Mouse (Mus musculus): ENCODE results near the gene Usp27x. TPM values are rescaled to one million over a fixed set of nuclear protein-coding genes. Genes with fewer than 3 reads are reported as not detected.

Gene Usp27x
- 0.78 and 1.1 TPM in 2 replicates for polyA plus RNA-seq (2015; fragmentation: Nextera tagmentation; extraction: Ambion mirVana)

DNA sequence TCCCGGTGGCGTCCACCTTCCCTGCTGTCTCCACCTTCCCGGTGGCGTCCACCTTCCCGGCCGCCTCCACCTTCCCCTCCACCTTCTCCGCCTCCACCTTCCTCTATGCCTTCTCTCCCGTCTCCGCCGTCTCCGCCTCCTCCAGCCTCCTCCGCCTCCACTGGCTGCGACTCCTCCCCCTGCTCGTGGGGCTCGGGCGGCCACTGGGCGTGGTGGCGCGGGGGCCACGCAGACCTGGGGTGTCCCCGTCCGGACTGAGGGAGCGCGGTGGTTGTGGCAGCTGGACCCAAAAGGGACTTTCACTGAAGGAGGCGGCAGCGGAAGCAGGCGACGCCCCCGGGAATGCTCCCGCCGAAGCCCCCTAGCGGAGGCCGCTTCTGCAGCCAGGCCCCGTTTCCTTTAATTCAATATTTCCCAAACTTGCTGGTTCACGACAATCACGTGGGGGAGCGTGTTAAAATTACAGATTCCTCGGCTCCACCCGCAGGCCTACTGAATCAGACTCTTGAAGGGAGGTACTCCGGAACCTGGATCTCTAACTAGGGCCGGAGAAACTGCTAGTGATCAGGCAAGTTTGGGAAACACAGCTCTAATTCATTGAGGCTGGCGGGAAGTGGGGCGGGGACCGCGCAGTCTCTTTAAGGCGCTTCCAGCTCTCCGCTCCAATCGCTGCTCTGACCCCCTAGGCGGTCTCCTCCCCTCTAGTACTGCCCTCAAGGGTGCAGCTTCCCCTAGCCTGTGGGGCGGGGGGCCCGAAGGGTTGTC, at the start of gene Usp27x:
Usp27x (minus strand) TSS at position 115 of the 765 bp plus-strand sequence.
- no peaks in the 10 kb centered on the region for H3K36me3 ChIP-seq
- H3K4me2 ChIP-seq: peak within 1 kb of the TSS; percentile 84
- peaks cover 5% of the 10 kb centered on the region; the same call in 1 of the 2 replicates for H3K4me1 ChIP-seq
- 15% methylated on average over 48 of the region's 51 CpGs for WGBS
- ATAC-seq (replicated peaks; ENCODE audit: low FRiP score): peak; percentile 96
- no peaks in the 10 kb centered on the region for H3K27me3 ChIP-seq
- H3K9ac ChIP-seq: peak within 1 kb of the TSS; percentile 57
- H3K4me3 ChIP-seq (replicated peaks): peak within 1 kb of the TSS; percentile 62
- no peaks in the 10 kb centered on the region for H3K9me3 ChIP-seq (replicated peaks)
- peak within 1 kb of the TSS; percentile 91 for H3K27ac ChIP-seq

DNA sequence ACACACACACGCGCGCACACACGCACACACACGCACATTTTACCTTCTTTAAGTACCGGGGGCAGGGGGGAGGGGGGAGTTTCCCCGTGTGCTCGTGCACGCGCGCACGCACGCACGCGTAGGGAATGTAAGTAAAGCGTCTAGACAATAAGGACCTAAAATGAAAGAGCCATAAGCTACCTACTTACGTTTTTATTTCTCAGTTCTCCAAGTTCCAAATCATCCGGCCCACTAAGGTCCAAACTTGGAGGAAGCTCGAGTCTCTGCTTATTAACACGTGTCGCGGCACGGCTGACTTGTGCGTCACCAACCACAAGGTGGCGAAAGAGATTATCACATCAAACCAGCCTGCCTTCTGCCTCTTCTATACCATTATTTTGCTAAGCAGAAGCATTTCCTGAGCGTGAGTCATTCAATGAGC, 47.1 kb upstream of the Usp27x start:
- H3K9me3 ChIP-seq (replicated peaks): no peaks in the 10 kb centered on the region
- 0 out of 2 replicates have a peak, but pooled peaks cover 2% of the 10 kb centered on the region for H3K4me1 ChIP-seq
- peak overlapping the region; percentile 55 for H3K4me3 ChIP-seq (replicated peaks)
- H3K27ac ChIP-seq: no peak overlapping the region
- no peaks in the 10 kb centered on the region for H3K36me3 ChIP-seq
- peak overlapping the region; percentile 64 for H3K4me2 ChIP-seq
- ATAC-seq (replicated peaks; ENCODE audit: low FRiP score): peak; percentile 86
- 20% methylated on average over 26 of the region's 26 CpGs for WGBS
- H3K9ac ChIP-seq: peak overlapping the region; percentile 49
- H3K27me3 ChIP-seq: no peaks in the 10 kb centered on the region

DNA sequence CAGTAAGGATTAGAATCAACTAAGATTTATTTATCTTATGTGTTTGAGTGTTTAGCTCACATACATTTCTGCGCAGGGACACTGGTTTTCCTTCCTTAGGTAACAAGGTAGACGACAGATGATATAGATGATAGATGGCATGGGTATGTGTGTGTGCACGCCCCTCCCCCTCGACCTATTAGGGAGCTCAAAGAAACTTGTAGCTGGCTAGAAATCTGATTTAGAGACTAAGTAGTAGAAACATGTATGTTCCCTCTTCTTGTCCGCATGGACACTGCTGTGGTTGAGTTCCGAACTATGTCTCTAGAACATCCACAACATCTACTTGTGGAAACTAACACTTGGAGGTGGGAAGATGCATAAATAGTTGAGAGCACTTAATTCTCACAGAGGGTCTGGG, 46.5 kb upstream of the Usp27x start:
- H3K4me3 ChIP-seq (replicated peaks): peak overlapping the region; percentile 55
- 0 out of 2 replicates have a peak, but pooled peaks cover 2% of the 10 kb centered on the region for H3K4me1 ChIP-seq
- H3K36me3 ChIP-seq: no peaks in the 10 kb centered on the region
- WGBS: 63% methylated on average over 6 of the region's 6 CpGs
- H3K27me3 ChIP-seq: no peaks in the 10 kb centered on the region
- H3K9ac ChIP-seq: peak overlapping the region; percentile 49
- peak overlapping the region; percentile 64 for H3K4me2 ChIP-seq
- no peaks in the 10 kb centered on the region for H3K9me3 ChIP-seq (replicated peaks)
- no peak for ATAC-seq (replicated peaks; ENCODE audit: low FRiP score)
- H3K27ac ChIP-seq: no peak overlapping the region

DNA sequence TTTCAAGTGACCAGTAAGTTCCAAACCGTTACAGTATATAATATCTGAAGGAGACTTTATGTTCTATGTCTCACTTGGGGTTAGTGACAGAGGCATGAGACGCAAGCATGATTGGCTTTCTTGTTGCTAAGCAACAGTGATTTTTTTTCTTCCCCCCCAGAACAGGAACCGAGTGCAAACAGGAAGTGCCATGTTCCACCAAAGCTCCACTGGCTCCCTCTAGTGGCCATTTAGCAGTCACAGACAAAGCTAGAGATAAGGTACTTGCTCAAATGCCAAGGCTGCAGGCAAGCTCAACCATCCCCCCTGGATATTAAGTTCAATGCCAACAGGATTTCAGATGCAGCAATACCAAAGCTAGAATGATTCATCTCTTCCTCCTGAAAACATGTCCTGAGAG, 45.4 kb upstream of the Usp27x start:
- no peaks in the 10 kb centered on the region for H3K36me3 ChIP-seq
- WGBS: 27% methylated on average over 3 of the region's 3 CpGs
- no peaks in the 10 kb centered on the region for H3K27me3 ChIP-seq
- peak overlapping the region; percentile 30 for H3K4me2 ChIP-seq
- H3K4me3 ChIP-seq (replicated peaks): no peak overlapping the region
- no peak overlapping the region; the same call in 1 of the 2 replicates for H3K27ac ChIP-seq
- H3K9ac ChIP-seq: no peak overlapping the region
- no peaks in the 10 kb centered on the region for H3K9me3 ChIP-seq (replicated peaks)
- H3K4me1 ChIP-seq: 0 out of 2 replicates have a peak, but pooled peaks cover 2% of the 10 kb centered on the region
- ATAC-seq (replicated peaks; ENCODE audit: low FRiP score): peak; percentile 66; the same call in 1 of the 2 replicates

DNA sequence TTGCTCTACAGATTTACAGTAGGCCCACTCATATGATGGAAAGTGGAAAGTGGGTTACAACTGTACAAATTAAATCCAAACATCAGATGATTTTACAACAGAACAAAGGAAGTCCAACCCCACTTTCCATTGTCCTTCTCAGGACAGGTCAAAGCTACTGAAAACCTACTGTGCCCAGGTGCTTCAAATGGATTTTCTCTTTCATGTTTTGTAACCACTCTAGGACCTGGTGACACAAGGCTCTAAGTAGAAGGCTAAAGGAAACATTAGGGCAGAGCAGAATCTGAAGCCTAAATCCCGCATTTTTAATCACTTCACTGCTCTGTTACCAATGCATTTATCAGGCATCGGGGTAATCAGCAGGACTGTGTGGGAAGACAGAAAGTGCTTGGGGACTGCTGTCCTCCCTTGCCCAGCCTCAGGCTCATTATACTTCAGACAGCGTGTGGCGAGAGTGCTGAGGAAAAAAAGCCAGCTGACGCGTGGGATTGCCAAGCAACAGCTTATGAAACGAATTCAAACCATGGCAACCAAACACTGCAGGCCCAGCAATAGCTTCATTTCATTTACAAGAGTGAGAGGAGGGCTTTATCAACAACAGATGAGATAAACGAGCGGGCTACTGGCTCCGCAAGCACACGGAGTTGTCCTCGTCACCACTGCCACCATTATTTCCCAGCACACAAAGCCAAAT, 40.7 kb upstream of the Usp27x start:
- ATAC-seq (replicated peaks; ENCODE audit: low FRiP score): no peak
- no peak overlapping the region for H3K4me3 ChIP-seq (replicated peaks)
- 0 out of 2 replicates have a peak, but pooled peaks cover 1% of the 10 kb centered on the region for H3K4me1 ChIP-seq
- no peak overlapping the region for H3K9ac ChIP-seq
- H3K9me3 ChIP-seq (replicated peaks): no peaks in the 10 kb centered on the region
- H3K27ac ChIP-seq: no peak overlapping the region
- no peak overlapping the region for H3K4me2 ChIP-seq
- 75% methylated on average over 12 of the region's 12 CpGs for WGBS
- H3K36me3 ChIP-seq: no peaks in the 10 kb centered on the region
- no peaks in the 10 kb centered on the region for H3K27me3 ChIP-seq

DNA sequence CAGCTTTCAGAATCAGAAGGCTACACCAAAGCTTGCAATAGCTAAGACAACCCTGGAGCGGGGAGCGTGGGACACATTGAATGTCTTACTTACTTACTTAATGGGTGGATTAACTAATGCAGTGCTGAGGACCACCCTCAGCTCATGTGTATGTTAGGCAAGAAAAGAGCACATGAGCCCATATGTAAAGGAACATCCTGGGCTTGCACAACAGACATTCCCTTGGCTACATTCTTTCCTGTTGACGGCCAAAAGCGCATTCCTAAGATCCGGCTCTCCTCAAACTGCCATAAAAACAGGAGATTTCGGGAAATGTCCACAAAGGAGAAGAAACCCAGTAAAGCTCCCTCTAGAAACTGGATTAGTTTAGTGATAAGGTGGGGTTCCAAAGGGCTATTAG, 39.7 kb upstream of the Usp27x start:
- Histone ChIP-seq H3K4me3 (replicated peaks) (no peak overlapping the region), H3K9me3 (replicated peaks) (no peaks in the 10 kb centered on the region), H3K9ac (no peak overlapping the region), H3K27ac (no peak overlapping the region), H3K4me1 (no peaks in the 10 kb centered on the region), H3K36me3 (no peaks in the 10 kb centered on the region), H3K27me3 (no peaks in the 10 kb centered on the region), H3K4me2 (no peak overlapping the region)
- no peak for ATAC-seq (replicated peaks; ENCODE audit: low FRiP score)
- 86% methylated on average over 6 of the region's 6 CpGs for WGBS

DNA sequence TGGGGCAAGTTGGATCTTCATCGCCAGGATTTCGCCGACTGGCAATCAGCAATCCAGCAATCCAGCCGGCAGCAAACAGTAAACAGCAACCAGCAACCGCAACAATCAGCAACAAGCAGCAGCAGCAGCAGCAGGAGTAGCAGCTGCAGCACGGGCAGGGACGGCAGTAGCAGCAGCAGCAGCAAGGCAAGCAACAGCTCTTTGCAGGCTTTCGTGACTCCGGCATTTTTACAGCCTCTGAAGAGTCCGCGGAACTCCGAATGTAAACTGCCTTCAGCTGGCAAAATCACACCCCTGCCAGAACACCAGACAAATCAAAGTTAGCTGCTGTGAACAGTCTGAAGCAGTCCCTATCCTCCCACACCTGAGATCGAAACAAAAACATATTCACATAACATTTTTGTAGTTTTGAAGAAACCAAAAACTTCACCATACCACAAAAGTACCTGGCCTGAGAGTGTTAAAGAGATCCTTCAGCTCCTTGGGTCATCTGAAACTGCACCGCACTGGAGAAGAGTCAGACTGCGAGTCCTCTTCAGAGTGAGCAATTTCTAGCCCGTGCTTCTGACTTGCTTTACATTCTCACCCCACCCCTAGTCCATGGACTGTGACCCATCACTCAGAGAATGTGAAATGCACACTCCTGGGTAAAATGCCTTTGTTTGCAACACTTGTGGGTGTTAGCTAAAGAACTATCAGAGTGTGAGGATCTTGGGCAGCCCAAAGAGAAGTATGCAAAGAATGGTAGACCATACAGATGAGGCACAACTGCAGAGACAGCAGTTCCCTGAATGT, 36.8 kb upstream of the Usp27x start:
- 40% methylated on average over 16 of the region's 16 CpGs for WGBS
- no peak overlapping the region for H3K9ac ChIP-seq

DNA sequence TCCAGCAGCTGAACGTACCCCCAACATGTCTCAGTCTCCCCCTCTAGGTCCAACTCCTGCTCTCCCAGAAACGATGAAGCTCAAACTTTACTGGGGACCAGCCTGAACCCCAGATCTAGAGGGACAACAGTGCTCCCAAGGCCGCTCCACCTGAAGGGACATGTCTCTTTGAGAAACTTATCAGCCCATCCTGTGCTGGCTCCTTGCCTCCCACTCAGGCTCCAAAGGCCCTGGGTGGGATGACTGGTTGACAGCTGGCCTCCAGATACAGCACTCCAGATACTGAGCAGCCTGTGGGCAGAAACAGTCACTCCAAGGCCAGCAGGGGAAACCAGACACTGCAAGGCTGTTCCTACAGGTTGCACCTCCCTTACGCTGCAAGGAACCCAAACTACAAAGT, 956 bp upstream of the Usp27x start:
- WGBS: 37% methylated on average over 4 of the region's 4 CpGs
- no peaks in the 10 kb centered on the region for H3K9me3 ChIP-seq (replicated peaks)
- H3K4me3 ChIP-seq (replicated peaks): peak overlapping the region; percentile 62
- H3K9ac ChIP-seq: peak overlapping the region; percentile 57; the same call in 1 of the 2 replicates
- no peaks in the 10 kb centered on the region for H3K27me3 ChIP-seq
- peak; percentile 37; the same call in 1 of the 2 replicates for ATAC-seq (replicated peaks; ENCODE audit: low FRiP score)
- peak overlapping the region; percentile 91 for H3K27ac ChIP-seq
- peaks cover 5% of the 10 kb centered on the region; the same call in 1 of the 2 replicates for H3K4me1 ChIP-seq
- H3K36me3 ChIP-seq: no peaks in the 10 kb centered on the region
- H3K4me2 ChIP-seq: peak overlapping the region; percentile 84

More for the DNA sequence above, 36.8 kb upstream of the Usp27x start:
- Histone ChIP-seq H3K4me1 (no peaks in the 10 kb centered on the region), H3K27me3 (no peaks in the 10 kb centered on the region), H3K9me3 (replicated peaks) (no peaks in the 10 kb centered on the region), H3K36me3 (no peaks in the 10 kb centered on the region), H3K27ac (no peak overlapping the region), H3K4me2 (peak overlapping the region; percentile 18), H3K4me3 (replicated peaks) (peak overlapping the region; percentile 5; the same call in 1 of the 2 replicates)
- ATAC-seq (replicated peaks; ENCODE audit: low FRiP score): peak; percentile 46; the same call in 1 of the 2 replicates

DNA sequence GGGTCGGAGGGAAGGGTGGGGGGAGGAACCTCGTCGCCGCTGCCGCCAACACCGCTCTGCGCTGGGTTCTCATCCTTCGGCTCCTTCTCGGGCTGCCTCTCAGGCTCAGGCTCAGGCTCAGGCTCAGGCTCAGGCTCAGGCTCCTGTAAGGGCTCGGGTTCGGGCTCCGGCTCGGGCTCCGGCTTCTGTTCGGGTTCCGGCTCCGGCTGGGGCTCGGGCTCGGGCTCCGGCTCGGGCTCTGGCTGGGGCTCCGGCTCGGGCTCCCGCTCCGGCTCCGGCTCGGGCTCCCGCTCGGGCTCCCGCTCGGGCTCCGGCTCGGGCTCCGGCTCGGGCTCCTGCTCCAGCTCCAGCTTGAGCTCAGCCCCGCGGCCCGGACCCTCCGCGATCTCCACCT, 311 bp downstream of the Usp27x start:
- Histone ChIP-seq H3K4me1 (peaks cover 5% of the 10 kb centered on the region; the same call in 1 of the 2 replicates), H3K27me3 (no peaks in the 10 kb centered on the region), H3K9ac (peak overlapping the region; percentile 57), H3K4me3 (replicated peaks) (peak overlapping the region; percentile 62), H3K4me2 (peak overlapping the region; percentile 84), H3K27ac (peak overlapping the region; percentile 91), H3K36me3 (no peaks in the 10 kb centered on the region), H3K9me3 (replicated peaks) (no peaks in the 10 kb centered on the region)
- peak; percentile 28 for ATAC-seq (replicated peaks; ENCODE audit: low FRiP score)
- WGBS: 40% methylated on average over 32 of the region's 40 CpGs

DNA sequence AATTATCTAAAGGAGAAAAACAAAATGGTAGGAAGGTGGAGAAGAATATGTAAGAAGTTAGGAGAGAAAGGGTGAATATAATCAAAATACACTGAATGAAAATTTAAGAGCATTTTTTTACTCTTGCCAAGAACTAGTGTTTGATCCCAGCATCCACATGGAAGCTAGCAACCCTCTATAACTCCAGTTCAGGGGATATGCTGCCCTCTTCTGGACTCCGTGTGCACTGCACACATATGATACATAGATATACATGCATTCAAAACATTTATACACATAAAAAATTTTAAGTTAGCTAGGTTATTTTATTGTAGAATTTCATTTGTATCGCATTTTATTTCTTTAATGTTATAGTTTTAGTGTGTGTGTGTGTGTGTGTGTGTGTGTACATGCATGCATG, 50.2 kb downstream of the Usp27x start:
- no peak overlapping the region for H3K4me3 ChIP-seq (replicated peaks)
- ATAC-seq (replicated peaks; ENCODE audit: low FRiP score): no peak
- H3K36me3 ChIP-seq: no peaks in the 10 kb centered on the region
- H3K9ac ChIP-seq: no peak overlapping the region
- no peaks in the 10 kb centered on the region for H3K4me1 ChIP-seq
- H3K4me2 ChIP-seq: no peak overlapping the region
- H3K27ac ChIP-seq: no peak overlapping the region
- H3K9me3 ChIP-seq (replicated peaks): no peaks in the 10 kb centered on the region
- no peaks in the 10 kb centered on the region for H3K27me3 ChIP-seq
- WGBS: 40% methylated on average over 2 of the region's 2 CpGs

DNA sequence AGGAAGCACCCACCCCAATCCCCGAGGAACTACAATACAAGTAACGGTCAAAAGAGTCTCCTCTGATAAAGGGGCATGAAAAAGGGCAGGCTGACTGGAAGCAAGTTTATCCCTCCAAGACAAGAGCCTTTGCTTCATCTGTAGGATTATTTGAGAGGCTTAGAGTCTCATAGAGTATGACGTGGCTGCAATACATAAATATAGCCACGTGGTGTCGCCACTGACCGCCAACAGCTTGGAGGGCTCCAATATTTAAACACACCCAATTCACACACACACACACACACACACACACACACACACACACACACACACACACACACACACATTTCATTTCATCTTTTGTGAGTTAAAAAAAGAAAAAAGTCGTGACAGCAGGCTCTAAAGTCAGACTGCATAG, 53.3 kb downstream of the Usp27x start:
- H3K27me3 ChIP-seq: no peaks in the 10 kb centered on the region
- no peak overlapping the region for H3K4me2 ChIP-seq
- ATAC-seq (replicated peaks; ENCODE audit: low FRiP score): no peak
- no peak overlapping the region for H3K27ac ChIP-seq
- no peaks in the 10 kb centered on the region for H3K4me1 ChIP-seq
- H3K9me3 ChIP-seq (replicated peaks): no peaks in the 10 kb centered on the region
- H3K9ac ChIP-seq: no peak overlapping the region
- no peaks in the 10 kb centered on the region for H3K36me3 ChIP-seq
- WGBS: 11% methylated on average over 7 of the region's 7 CpGs
- no peak overlapping the region for H3K4me3 ChIP-seq (replicated peaks)

Data from kidney, embryonic 15.5 days (tissue).